Mouse (Mus musculus) urinary bladder, adult 2 months (tissue): Measurements from ENCODE around the gene Arhgef28. TPM values are rescaled to one million over a fixed set of nuclear protein-coding genes. Genes with fewer than 3 reads are reported as not detected.
"Not testable (repeated sequence)": the region's sequence is repeated elsewhere in the genome, so short reads cannot be mapped to it uniquely, and the experiment has no call there.

Experiments used
- DNase-seq: peaks from one replicate; pipeline ENCODE4 v3.0.0; 2022; ENCODE audit warnings: low spot score
- polyA plus RNA-seq: library from polyadenylated mRNA; depleted of rRNA; stranded (reverse); fragments of >200 nt; gene quantifications from 2 replicates; pipeline ENCODE4 v1.2.3, GENCODE M21; 2012

Gene Arhgef28
- polyA plus RNA-seq, 1 experiment: 13.5 TPM

DNA sequence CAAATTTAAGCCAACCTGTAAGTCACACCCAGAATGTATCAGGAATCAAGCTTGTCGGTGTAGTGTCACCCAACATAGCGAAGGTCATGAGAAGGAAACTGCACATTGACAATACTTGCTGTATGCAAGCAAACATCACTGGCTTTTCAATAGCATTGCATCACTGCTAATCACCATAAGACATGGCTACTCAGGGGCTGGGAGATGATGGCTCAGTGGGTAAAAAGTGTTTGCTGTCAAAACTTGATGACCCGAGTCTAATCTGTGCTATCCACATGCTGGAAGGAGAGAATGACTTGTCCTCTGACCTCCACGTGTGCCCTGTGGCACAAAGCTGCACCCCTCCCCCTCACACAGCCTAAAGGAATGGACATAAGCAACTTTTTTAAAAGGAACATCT, 133.0 kb downstream of the Arhgef28 start:
- DNase-seq: no peak

DNA sequence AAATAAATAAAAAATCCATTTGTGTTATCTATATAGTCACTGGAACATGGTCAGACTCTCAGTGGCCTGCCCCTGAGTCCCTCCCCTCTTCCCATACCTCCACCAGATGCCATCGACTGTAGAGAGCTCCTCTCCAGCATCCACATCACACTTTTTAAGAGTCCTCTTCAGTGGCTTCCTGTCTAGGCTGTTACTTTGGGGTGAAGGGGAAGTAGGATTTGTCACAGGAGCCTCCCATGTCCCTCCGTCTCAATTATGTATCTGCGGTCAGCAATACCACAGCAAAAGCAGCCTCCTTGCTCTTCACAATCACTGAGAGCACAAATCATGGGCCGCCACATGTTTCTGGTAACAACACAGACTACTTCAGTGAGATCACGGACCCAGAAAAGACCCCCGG, 135.8 kb downstream of the Arhgef28 start:
- DNase-seq: no peak

DNA sequence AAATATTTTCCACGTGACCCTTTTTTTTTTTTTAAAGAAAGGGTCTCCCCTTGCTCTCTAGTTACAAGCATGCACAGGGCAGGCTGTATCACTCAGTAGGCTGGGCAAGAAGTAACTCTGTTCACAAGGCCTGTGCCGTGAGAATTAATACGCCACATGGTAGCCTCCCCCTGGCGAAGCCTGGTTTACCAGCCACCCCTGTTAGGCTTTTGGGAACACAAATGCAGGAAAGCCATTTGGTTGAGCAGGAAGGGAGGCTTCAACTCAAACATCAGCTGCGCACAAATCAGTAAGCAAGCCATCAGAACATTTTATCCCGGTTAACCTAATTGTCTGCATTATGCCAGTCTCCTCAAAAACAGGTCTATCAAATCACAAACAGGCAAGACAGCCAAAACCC, 136.6 kb downstream of the Arhgef28 start:
- DNase-seq: no peak

DNA sequence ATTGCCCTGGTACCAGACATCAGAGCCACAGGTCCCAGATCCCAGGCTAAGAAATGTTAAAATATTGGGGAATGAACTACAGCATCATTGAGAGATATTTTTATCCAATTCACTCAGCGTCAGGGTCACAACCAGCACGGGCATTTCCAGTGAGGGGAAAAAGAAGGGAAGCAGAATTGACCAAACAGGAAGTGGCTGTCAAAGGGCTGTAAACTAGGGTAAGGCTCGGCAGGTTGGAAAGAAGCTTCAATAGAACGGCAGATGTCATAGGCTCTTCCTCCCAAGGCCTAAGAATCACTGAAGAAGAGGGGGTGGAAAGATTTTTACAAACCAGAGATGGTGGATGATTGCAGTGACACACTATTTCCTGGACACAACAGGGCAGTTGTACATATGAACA, 143.4 kb downstream of the Arhgef28 start:
- no peak for DNase-seq

DNA sequence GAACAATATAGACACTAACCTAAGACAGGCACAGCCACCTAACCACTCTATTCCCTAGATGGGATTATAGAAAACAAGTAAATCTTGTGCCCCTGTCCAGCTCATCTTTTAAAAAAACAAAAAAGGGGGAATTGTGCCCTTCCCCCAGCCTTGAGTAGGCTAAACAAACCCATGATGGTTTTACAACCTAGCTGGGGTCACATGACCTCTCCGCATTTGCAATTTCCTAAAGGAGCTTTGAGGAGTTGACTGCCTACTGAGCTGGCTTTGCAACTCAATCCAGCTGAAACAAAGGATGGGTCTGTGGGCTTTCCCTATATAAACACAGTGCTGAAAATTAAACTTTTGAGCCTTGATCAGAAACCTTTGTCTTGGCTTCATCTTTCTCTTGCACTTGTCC, 146.1 kb downstream of the Arhgef28 start:
- not testable (repeated sequence) for DNase-seq

DNA sequence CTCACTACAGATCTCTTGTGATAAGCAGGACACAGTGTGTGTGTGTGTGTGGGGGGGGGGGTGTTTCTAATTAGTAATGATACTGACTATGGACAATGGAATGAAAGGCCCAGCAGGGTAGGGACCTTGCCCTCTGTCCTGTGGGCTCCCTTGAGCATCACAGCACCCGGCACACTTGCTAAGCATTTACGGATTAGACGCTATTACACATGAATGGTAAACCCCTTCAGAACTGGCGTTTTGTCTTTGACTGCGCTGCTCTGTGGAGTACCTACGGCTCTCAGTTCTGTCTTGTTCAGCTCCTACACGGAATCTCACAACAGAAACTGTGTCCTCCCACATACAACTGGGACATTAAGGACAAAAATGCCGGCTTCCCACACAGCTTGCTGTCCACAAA, 151.0 kb downstream of the Arhgef28 start:
- DNase-seq: no peak

DNA sequence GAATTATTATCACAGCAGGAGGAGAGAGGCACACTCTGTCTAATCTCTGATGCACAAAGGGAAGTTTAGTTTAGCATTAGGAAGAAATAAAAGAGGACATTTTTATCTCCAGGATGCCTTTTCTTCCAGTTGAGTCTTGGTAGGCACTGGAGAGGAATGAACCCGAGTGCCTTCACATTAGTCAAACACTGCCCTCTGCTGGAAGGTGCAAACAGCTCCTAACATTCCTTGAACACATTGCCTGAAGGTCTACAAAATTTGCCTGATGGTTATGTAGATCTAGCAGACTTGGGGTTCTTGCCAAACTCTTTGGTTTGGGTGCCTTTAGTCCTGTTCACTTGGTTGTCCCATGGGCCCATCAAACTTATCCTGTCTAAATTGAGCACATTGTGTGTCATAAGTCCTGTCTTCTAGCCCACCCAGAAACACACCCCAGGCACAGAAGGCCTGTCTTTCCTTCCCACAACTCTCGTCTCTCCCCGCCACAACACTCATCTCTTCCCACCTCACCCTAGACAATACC, 165.6 kb downstream of the Arhgef28 start:
- no peak for DNase-seq

DNA sequence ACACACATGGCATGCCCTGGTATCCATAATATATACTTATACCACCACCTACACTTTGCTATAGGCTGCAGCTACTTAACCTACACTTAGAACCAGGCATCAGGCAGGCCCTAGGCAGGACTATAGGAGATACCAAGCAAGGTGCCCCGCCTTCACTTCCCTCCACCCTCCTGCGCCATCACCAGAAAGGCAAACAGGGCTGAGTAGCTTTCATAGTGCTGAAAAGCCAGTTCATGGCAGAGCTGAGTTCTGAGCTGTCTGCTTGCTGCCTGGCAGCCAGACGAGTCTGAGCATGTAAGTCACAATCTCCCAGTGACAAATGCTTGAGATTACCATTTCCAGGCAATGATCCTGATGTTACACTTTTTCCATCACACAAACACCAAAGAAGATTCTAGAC, 167.5 kb downstream of the Arhgef28 start:
- DNase-seq: no peak

DNA sequence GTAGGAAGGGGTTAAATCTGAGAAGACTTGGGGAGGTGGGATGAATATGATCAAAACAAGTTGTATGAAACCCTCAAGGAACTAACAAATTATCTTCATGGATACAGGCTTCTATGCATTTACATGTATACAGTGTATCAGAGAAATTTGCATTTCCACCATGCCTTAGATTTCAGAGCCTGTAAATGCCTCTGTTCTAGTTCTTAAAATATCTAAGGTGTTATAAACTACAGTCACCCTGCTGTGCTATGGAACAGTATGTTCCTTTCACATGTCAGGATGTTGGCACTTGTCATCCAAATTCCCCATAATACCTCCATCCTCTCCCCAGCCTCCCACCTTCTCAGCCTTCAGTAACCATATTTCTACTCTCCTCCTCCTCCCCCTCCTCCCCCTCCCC, 168.5 kb downstream of the Arhgef28 start:
- DNase-seq: no peak

DNA sequence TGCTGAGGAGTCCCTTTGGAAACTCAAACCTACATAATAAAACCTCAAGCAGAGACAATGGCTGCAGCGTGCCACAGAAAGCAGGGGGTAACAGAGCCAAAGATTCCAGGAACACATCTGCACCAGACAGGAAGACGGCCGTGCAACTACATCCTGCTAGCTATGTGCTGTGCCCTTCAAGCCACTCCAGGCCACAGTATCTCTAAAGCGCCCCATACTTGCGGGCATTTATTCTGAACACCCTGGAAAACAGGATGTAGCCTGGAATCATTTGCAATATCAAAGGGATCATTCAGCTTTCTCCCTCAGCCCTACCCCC, 174.6 kb downstream of the Arhgef28 start:
- no peak for DNase-seq

DNA sequence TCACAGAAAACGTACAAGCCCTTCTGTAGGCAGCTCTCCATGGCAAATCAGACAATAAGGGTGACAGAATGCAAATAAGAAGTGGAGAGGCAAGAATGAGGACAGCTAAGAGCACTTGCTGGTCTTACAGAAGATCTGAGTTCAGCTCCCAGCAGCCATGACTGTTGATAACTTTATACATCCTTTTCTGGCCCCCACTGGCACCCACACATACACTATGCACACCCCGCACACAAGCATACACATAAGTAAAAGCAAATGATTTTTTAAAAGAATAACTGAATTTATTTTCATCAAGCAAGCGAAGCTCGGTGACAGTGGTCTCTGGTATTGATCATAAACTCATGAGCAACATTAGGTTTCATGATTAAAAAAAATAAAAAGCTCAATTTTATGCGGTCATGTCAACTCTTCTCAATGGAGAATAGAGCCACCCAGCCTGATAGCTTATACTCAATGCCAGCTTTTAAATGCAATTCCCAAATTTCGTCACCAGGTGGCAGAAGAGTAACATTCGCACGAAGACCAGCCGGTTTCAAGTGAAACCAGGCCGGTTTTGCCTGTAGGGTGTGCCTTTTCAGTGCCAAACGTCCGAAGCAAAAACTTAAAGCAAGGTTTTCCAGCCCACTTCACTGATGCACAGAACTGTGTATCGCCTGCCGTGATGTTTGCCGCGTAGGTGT, 175.1 kb downstream of the Arhgef28 start:
- no peak for DNase-seq

DNA sequence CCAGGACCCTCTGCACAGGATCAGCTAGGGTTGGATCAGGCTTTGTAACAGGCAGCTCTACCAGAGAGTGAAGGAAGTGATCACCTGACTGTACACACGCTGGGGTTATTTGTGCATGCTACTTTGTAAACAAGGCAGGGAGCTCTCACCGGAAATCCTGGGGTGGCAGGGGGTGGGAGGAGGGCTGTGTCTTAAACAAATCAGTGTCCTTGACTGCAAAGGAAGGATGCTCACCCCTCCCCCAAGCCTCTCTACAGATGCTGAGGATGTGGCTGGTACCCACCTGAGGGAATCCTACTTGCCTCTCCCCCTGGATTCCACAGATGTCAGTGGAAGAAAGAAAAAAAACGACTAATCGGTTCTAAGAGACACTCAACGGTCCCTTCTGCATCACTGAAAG, 176.2 kb downstream of the Arhgef28 start:
- DNase-seq: no peak

DNA sequence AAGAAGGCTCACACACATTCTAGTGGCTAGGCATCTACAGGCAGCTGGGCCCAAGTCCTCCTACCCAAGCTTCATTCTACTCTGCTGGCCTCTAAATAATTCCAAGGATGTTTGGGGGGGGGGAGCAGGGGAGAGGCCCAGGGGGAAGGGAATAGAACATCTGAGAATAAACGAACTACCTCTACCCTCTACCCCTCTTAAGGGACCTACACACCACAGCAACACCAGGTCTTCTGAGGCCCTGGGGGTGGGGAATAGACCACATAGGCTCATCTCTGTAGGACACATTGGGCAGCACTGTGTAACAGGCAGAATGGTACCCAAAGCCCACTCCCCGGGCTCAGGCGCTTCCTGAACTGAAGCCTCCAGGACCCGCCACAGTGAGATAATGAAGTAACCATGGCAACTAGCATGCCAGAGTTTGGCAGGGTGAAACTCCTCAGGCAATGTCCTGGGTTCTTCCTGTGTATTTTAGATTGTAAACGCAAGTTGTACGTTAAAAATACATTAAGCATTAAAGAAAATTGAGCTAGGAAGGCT, 177.5 kb downstream of the Arhgef28 start:
- no peak for DNase-seq

DNA sequence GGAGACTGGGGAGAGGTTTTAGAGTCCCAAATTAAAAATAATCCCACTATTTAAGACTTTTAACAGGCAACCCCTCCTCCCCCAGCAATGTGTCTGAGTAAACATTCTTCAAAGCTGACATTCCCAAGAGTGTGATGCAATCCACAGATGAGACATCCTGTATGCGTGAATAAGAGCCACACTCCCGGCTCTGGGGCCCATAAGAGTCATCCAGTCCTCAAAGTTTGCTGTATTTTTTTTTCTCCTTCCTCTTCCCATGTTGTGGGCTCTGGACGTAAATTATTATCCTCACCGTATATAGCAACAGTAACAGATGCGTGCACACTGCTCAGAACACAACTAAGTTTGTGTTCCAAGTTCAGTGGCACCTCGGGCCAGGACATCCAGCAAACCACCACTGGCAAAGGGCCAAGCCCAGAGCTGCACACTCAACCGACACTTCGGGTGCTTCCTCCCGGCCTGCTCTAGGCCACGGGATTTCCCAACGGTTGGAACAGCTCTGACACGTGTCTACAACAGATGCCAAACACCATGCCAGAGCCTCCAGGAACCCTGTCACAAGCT, 178.5 kb downstream of the Arhgef28 start:
- DNase-seq: no peak

DNA sequence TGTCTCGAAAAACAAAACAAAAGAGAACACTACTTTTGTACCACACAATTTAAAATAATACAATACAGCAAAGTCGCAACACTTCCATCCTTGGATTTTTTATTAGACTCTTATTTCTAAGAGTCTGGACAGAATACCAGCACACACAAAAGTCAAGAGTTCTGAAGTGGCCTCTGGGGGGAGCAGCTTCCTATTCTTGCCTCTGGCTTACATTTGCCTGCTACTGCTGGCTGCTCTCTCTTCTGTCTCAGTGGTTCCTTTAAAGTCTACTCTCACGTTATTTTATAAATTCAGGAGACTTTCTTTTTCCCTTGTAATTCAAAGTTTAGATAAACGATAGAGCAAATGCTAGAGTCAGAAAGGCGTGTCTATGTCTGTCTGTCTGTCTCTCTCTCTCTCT, 179.1 kb downstream of the Arhgef28 start:
- DNase-seq: no peak

DNA sequence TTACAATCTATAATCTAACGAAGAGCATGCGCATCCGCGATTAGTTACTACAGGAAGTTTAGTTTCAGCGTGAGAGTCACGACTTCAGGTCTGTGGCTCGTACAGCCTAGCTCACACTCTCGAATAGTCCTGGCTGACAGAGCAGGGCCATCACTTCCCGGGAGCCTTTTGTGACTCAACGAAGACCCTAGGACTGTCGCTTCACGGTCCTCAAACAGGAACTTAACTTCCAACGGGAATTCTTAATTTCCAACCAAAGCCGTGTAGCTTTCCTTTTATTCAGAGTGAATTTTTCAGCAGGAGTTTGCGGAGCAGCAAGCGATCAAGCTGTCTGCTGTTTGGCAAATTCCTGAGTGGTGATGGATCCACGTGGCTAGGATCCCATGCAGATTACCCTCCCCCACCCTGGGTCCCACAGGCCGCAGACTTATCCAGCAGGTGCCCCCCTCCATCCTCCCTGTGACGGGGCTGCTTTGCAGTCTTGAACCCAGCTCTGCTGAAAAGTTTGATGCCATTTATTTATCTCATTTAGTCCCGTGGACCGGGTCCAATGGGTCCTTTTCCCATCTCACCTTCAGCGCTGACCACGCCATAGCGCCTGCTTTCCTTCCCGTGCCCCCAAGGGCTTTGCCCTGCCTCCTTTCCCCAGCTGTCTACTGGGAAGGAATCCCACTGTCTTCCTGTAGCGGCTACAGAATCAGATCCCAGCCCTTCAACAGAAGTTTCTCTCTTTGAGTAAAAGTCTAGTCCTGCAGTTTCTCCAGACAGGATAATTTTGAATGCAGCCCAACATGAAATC, 180.3 kb downstream of the Arhgef28 start:
- no peak for DNase-seq

DNA sequence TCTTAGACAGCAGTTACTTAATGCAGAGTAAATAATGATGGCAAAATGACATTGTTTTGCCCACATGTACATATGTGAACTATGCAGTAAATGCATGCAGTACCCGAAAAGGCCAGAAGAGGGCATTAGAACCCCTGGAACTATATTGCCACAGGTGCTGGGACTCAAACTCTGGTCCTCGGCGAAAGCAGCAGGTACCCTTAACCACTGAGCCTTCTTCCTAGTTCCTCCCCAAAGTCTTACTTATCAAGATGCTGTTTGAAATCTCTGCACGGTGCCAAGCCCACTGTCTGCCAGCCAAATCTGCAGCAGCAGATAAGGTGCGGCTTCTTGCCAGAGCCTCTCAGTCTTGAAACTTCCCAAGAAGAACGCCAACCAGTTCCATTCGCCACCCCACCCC, 181.1 kb downstream of the Arhgef28 start:
- no peak for DNase-seq

DNA sequence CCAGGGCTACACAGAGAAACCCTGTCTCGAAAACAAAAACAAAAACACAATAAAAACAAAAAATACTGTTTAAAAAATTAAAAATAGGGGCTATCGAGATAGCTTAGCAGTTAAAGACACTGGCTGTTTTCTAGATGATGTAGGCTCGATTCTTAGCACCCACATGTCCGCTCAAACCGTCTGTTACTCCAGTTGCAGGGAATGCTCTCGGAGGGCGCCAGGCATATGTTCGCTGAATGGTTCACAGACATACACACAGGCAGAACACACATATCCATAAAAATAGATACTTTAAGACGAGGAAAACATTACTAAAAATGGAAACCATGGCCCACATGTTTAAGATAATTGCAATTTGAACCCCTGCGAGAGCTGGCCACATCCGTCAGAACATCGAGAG, 181.6 kb downstream of the Arhgef28 start:
- no peak for DNase-seq

DNA sequence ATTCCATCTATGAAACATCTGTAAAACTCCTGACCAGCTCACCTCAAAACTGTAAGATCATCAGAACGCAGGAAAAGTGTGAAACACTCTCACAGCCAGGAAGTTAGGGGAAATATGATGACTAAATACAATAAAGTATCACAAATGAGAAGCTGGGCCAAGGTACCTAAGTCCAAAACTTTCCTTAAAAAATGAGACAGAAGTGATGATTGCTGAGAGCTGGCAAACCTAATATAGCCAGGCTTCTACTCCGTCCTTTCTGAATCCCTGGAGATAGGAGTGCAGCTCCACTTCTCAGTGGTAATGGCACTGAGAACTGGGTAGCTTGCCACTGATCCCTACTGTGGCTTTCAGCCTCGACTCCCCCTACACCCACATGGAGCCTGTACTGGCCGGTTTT, 184.3 kb downstream of the Arhgef28 start:
- DNase-seq: no peak

DNA sequence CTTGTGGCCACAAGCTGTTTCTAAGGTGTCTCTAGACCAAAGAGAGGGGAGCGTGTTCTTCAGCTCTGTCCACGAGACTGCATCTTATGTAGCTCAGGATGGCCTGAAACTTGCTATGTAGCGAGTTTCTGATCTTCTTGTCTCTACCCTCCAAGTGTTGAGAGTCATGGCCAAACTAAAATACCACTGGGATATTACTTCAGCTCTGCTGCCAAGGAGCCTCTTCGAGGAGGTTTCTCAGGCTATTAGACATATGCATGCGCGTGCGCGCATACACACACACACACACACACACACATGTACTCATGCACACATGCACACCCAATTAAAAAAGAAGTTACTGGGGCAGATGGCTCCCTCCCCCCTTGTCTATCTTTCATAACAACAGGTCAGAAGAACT, 187.4 kb downstream of the Arhgef28 start:
- peak; percentile 8 for DNase-seq

DNA sequence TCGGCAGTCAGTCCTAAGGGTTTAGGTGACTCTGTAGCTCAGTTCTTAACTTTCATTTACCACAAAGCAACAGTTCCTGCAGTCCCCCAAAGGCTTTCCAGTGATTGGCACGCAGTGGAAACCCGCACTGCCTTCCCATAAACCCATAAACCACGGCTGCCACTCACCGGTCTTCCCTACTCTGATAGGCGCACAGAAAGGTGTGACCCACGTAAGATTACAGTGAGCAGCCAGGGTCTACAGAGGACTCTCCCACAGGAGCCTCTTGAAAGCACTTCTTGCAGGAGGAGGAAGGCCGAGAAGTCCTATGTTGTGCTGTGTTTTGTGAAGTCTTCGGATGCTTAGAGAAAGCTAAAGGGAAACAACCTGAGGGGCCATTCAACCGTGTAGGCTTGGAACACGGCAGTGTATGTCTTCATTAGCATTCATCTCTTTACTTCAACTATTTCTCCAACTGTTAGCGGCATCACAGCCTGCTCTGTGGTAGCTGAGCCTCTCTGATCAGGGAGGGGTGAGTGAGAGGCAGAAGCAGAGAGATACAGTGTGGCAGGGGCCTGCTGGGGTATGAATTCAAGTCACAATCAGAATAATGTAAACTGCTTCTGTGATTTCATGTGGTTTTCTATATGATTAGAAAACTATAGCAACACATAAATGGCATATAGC, 189.2 kb downstream of the Arhgef28 start:
- DNase-seq: no peak
